ENCODE assay signal across 16 mouse cellular contexts in genomic region chr1:157452284-157452683, GRCm38 (mm10). TPM values are rescaled to one million over a fixed set of nuclear protein-coding genes. Genes with fewer than 3 reads are reported as not detected.
"Had no signal": no experiment of that assay in that cellular context is flagged by ENCODE, and none has a peak within 500 bp of the region (broad histone marks: within the 10 kb centered on the region; RNA-seq: fewer than 3 reads in every experiment).

No protein-coding gene starts in this region.

- H3K9me3 ChIP-seq: limb, embryonic 12.5 days; limb, embryonic 15.5 days; neural tube, embryonic 13.5 days had no signal

- H3K4me3 ChIP-seq: limb, embryonic 12.5 days; limb, embryonic 15.5 days; neural tube, embryonic 13.5 days had no signal

- H3K36me3 ChIP-seq: limb, embryonic 12.5 days; limb, embryonic 15.5 days; neural tube, embryonic 13.5 days had no signal

- H3K9ac ChIP-seq: limb, embryonic 12.5 days; limb, embryonic 15.5 days; liver, embryonic 14.5 days; liver, postnatal 0 days; lung, embryonic 14.5 days; neural tube, embryonic 13.5 days had no signal

- DNase-seq: kidney, adult 18-20 months; kidney, adult 9 months; kidney, postnatal 14 days; kidney, postnatal 4 days; left cerebral cortex, postnatal 4 days; liver, postnatal 0 days; lung, embryonic 14.5 days; thymus, adult 18-20 months; thymus, postnatal 36 days had no signal

- H3K4me2 ChIP-seq: limb, embryonic 12.5 days; limb, embryonic 15.5 days; liver, embryonic 11.5 days; lung, embryonic 14.5 days; neural tube, embryonic 13.5 days had no signal

- H3K27ac ChIP-seq: limb, embryonic 15.5 days; liver, embryonic 14.5 days; macrophage; neural tube, embryonic 13.5 days had no signal

- ATAC-seq: liver, postnatal 0 days; lung, postnatal 0 days had no signal

RNA-seq across cellular contexts. Expression of gene Sec16b, which starts 54.2 kb away (rescaled TPM):
- polyA plus RNA-seq: macrophage had no signal
